Mouse (Mus musculus): Measurements from ENCODE around the gene Micu1.

The Micu1 gene

DNA sequence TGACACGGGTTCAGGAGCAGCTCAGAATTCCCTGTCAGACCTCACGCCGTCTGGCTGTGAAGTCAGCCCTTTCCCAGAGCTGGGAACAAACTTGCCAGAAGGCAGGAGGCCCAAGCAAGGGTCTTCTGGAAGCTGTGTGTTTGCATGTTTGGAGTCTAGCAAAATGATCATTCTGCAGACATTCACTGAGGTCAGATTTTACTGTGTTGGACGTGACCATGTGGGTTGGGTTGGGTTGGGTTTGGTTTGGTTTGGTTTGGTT, 197.8 kb downstream of the Micu1 start:
- DNase-seq (ENCODE audit: low read depth in 2 of 2, low spot score in 2 of 2), result no peak

DNA sequence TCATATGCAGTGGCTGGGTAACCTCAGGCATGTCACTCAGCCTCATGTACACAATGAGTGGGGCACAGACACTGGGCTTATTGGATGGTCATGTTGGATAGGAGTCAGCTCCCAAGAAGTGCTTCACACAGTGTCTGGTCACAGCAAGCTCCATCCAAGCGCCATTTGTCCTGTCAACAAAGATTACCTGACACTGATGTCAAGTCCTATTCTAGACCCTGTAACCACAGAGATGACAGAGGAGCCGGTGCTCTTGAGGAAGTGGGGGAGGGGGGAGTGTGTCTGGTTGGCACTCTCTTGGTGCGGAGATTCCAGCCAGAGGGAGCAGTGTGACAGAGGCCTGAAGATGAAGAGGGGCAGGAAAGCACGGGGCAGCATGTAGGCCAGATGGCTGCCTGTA, 198.7 kb downstream of the Micu1 start:
- DNase-seq (ENCODE audit: low read depth in 2 of 2, low spot score in 2 of 2), result peak in 1 of 2 experiments; percentile 36

DNA sequence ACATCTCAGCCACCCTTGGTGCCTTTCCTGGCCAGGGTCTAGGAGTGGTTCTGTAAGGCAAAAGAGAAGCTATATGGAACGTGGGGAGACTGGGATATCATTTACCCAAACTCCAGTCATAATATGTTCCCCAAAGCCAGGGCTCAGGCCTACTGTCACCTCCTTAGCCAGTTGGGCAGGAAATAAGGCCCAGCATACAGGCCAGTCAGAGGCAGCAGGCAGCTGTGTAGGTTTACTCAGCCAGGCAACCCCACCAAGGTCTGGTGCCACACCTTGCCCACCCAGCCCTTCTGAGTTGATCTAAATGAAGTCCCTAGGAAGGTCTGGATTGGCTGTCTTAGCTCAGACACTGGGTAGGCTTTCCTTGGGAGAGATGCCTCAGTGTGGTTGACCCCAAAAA, 199.2 kb downstream of the Micu1 start:
- no peak for DNase-seq (ENCODE audit: low read depth in 2 of 2, low spot score in 2 of 2)

DNA sequence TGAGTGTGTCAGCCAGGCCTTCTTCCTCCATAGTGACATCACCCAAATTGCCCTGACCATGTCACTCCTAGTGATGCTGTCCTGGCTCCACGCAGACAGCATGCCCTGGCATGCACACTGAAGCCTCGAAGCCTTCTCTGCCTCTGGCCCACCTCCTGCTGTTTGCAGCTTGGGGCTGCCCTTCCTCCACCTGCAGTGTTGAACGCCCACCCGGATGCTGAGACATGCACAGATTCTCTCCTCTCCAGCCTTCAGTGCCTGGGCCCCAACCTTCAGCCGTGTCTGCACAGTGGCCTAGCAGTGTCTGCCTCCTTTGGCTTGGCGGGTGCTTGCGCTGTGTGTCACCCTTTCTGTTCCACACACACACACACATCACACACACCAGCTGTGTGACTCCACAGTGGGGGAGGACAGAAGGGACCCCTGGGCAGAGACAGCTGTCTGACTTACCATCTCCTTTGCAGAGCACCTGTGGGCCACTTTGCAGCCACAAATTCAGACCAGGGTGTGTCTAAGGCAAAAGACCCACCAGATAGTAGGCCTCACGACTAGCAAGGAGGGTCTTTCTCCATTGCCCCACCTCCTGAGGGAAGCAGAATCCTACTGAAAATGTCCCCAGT, 199.8 kb downstream of the Micu1 start:
- peak in 1 of 2 experiments; percentile 28 for DNase-seq (ENCODE audit: low read depth in 2 of 2, low spot score in 2 of 2)

DNA sequence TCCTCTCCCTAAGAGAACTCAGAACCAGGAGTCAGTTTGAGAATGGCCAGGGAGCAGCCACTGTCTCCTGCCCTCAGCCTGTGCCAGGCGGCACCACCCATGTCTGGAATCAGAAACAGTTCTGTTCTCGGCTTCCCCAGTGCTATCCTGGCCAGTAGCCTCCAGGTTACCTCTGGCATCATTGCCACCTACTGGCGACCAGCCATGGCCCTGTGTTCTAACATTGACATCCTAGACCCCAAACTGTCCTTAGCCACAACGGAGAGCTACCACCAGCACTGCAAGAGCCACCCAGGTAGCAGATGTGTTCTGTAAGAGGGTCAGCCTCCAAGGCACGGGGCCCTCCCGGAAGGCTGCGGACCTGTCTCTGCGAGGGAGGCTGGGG, 200.3 kb downstream of the Micu1 start:
- DNase-seq (ENCODE audit: low read depth in 2 of 2, low spot score in 2 of 2), result no peak

DNA sequence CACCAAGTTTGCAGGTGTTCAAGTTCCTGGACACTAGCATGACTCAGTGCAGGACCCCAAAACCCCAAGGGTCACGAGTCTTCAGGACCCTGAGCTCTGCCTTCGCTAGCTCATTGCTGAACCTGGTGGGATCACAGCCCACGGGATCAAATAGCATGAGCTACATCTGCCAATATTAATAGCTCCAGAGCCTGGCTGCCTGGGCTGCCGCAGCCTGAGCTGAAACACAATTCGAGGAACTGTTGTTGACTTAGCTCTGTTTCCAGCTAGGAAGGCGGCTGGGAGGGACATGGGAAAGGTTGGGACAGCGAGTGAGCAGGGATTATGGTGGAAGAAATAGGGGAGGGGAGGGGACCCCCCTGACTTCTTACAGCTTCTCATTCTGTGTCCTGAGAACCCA, 200.9 kb downstream of the Micu1 start:
- no peak for DNase-seq (ENCODE audit: low read depth in 2 of 2, low spot score in 2 of 2)

DNA sequence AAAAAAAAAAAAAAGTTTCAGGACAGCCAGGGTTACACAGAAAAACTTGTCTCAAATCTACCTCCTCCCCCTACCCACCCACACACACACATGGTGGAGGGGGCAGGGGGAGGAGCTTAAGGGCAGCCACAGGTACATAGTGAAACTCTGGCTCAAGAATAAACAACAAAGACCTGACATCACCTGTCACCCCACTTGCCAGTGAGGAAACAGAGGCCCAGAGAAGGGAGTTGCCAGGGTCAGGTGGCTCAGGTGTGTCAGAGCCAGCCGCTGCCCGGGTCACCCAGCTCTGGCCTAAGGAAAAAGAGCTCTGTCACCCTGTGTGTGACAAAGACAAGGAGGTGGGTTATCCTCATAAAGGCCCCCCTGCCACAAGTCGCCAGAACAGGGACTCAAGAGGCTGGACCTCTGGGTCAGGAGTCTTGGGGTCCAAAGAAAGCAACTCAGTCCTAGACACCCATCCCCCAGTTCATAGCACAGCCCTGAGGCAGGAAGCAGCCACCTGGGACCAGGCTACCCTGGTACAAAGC, 204.9 kb downstream of the Micu1 start:
- DNase-seq (ENCODE audit: low read depth in 2 of 2, low spot score in 2 of 2), result no peak

DNA sequence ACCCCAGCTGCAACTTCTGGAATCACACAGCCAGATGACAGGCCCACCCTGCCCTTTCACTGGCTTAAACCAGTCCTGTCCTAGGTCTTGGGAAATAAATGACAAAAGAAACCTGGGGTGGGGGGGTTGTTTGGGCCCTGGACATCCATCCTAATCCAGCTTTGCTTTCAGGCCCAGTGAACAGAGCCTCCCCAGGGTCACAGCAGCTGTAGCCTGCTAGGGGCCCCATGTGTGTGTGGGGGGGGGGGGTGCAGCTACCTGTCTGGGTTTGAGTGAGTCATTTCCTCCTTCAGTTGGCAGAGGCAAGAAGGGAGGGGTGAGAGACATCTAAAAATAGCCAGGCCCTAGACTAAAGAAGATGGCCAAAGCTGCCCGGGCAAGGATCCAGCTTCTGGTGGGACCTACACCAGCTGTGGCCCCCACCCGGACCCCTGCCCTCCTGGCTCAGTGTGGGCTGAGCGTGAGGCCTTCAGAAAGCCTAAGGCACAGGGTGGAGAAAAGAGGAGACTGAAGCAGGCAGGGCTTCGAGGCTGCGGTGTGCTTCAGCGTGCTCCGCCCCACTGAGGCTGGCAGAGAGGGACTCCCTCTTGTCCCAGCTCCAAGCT, 205.5 kb downstream of the Micu1 start:
- DNase-seq (ENCODE audit: low read depth in 2 of 2, low spot score in 2 of 2), result no peak

DNA sequence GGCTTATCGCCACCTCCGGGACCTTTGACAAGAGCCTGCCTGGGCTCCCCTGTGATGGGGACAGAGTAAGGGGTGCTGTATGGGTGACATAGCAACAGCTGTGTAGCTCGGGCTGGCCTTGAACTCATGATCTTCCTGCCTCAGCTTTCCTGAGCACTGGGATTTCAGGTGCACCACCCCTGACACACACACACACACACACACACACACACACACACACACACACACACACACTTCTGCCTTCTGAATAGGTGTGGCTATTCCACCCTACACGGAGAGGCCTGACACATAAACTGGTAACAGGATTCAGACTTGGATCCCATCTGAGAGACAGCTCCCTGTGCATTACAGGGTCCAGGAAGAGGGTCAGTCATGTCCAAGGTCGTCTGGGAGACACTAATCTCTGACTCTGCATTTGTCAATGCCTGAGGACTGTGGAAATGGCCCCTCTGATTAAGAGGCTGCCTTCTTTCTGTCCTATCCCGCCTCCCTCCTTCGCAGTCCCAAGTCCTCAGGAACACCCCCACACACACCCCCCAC, 206.6 kb downstream of the Micu1 start:
- no peak for DNase-seq (ENCODE audit: low read depth in 2 of 2, low spot score in 2 of 2)

DNA sequence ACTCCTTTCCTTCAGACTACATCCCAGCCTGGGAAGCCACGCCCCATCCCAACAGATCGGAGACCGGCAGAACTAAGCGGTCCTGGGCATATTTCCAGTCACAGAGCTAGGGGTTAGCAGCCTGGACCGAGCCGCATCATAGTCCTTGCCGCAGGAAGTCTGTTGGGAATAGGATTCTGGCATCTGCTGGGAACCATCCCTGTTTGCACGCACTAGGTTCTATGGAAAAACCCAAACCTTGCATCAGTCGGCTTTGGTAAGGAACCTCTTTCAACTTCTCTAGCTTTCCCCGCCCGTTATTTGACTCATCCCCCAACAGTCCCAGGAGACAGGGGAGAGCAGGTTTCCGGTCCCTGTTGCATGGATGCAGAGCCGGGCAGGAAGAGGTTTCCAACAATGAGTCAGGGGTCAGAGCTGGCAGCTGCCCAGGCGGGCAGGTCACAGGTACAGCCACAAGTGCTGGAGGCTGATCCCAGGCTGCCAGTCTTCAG, 207.1 kb downstream of the Micu1 start:
- DNase-seq (ENCODE audit: low read depth in 2 of 2, low spot score in 2 of 2), result no peak

DNA sequence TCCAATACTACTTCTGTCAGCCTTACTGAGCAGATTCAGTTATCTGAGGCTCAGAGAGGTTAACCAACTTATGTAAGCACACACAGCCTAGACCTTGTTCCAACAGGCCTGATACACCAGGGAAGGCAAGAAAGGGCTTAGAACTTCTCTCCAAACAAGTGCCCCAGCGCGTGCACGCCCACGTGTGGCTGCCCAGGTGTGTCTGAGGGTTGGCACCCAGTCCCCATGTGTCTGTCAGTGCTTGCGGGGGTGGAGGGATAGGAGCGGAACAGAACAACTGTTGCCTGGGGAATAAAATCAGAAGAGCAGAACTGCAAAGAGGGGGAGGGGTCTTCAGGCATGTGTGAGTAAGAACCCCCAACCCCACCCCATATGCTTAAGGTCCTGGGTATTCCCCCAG, 208.8 kb downstream of the Micu1 start:
- peak; percentile 56 to 68 for DNase-seq (ENCODE audit: low read depth in 2 of 2, low spot score in 2 of 2)

DNA sequence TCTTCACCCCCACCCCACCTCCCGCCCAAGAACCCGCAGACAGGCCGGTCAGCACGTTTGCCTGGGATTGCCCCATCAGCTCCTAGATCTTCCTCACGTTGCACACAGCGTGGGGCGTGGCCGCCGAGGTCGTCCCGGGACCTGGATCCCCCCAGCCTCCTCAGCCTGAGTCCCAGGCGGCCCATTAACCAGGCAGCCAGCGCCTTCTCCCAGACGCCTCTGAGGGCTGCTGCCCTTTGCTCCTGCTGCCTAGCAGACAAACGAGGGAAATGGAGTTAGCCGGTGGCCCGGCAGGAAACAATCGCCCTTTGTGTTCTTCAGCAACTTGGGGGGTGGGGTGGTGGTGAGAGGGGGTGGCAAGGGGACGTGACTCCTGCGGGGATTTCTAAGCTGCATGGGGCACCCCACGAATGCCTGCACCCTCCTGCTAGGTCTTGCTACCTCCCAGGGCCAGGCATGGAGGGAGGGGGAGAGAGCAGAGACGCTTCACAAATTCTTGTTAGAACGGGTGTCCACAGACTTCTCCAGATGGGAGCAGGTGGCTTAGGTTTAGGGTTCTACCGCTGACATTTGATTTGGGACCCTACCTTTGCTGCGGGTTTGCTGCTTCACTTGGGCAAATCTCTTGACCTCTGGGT, 209.4 kb downstream of the Micu1 start:
- no peak for DNase-seq (ENCODE audit: low read depth in 2 of 2, low spot score in 2 of 2)
